Mouse (Mus musculus): ENCODE measurements around the gene BC100530.
"Not testable (repeated sequence)": the region's sequence is repeated elsewhere in the genome, so short reads cannot be mapped to it uniquely, and the experiment has no call there.

Gene BC100530

DNA sequence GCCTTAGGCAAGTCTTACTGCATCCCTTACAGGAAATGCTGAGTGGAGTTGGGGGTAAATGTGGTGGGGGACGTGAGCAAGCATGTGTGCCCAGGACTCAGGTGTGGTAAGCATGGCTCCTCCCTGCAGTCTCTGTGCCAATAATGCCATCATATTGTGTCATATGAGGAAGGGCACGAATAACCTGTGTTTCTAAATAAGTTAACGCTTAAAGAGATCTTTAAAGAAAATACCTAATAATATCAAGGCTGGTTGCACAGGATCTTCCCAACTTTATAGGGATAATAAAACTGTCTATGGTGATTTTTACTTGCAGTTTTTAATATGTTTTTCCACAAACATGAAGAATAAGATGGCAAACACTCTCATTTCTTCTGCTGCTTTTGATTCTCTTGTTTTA lies at the start of gene BC100530:
TSS of gene BC100530 (minus strand) at position 101 of the 400 bp plus-strand sequence.
- not testable (repeated sequence) for DNase-seq (ENCODE audit: low spot score)

DNA sequence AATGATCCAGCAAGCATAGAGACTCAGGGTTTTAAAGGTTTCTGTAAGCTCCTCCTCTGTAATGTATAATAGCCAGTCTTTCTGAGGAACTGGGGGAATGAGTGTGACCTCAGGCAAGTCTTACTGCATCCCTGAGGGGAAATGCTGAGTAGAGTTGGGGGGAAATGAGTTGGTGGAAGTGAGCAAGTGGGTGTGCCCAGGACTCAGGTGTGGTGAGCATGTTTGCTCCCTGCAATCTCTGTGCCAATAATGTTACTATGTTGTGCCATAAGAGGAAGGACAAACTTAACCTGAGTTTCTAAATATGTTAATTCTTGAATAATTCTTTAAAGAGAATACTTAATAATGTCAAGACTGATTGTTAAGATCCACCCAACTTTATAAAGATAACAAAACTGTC lies 40.8 kb upstream of the BC100530 start, which contains the start of gene Stfa2:
TSS of gene Stfa2 (minus strand) at position 101 of the 400 bp plus-strand sequence.
- no peak for DNase-seq (ENCODE audit: low spot score)

GRCm38 (mm10) chr16:36389060-36389459 lies 21.5 kb upstream of the BC100530 start:
- peak; percentile 14 for DNase-seq (ENCODE audit: low spot score)

DNA sequence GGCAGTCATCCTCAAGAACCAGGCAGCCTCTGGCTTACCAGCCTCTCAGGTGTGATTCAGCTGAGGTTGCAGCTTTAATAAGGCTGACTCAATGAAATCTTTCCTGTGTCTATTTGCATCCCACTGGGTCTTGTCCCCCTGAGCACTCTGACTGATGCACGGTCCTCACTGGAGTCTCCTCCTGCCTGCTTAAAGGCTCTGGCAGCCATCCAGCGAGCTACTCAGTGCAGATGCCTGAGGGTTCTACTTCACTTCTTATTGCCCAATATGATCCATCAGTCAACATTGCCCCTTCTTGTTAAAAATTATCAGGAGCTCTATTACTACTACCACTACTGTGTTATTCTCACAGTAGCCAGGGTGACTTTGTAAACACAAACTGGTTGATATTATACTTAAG lies 30.4 kb downstream of the BC100530 start:
- DNase-seq (ENCODE audit: low spot score) = no peak

DNA sequence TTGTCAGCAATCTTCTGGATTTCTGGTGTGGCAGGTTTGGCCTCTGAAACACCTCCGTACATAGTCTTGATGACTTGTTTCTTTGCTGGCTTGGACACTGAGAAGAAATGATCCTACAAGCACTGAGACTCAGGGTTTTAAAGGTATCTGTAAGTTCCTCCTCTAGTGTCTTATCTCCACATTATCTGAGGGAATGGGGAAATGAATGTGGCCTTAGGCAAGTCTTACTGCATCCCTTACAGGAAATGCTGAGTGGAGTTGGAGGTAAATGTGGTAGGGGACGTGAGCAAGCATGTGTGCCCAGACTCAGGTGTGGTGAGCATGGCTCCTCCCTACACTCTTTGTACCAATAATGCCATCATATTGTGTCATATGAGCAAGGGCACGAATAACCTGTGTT lies 33.3 kb downstream of the BC100530 start, which contains the start of gene BC117090:
TSS of gene BC117090 (minus strand) at position 101 of the 400 bp plus-strand sequence.
- DNase-seq (ENCODE audit: low spot score) = no peak

DNA sequence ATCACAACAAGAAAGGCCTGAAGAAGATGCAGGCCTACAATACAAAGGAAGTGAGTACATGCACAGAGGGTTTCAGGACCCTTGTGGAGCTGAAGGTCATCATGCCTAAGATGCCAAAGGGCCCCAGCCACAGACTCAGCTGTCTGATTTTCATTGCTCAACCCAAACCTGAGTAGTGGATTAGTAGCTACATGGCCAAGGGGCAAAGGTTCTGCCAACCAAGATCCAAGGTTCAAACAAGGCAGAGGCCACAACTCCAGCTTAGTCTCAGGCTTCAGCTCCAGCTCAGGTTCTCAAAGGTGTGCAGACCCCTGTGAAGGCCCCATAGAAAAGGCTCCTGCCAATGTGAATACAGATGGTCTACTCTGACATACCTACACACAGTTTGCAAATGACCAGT lies 48.3 kb downstream of the BC100530 start:
- no peak for DNase-seq (ENCODE audit: low spot score)

DNA sequence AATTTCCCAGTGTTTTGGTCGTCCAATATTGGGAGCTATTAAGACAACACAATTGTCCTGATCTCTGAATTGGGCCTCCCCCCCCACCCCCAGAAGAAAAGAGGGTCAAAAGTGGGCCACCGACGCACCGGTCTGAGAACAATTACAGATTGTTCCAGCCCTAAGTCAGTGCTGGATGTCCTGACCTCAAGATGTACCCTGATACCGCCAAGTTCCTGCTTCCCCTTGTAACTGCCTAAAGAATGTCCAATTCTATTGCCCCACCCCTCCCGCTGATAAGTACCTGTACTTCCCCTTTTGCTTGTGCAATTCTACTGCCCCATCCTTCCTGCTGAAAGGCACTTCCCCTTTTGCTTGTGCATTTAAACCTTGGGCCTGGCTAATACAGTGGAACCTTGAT lies 51.4 kb downstream of the BC100530 start:
- DNase-seq (ENCODE audit: low spot score) = not testable (repeated sequence)

Measured in urinary bladder, postnatal 14 days (tissue).